Mouse (Mus musculus) neural tube, embryonic 10.5 days (tissue): Measurements from ENCODE around the gene Gabrg3.
"Not testable (repeated sequence)": the region's sequence is repeated elsewhere in the genome, so short reads cannot be mapped to it uniquely, and the experiment has no call there.

ENCODE experiments used
- DNase-seq: peaks from one replicate; pipeline ENCODE4 v3.0.0-alpha.2; 2017; ENCODE audit warnings: low spot score; ENCODE audit errors: extremely low spot score

Gene Gabrg3

GRCm38 (mm10) chr7:57314971-57315370 is 72.0 kb downstream of the Gabrg3 start:
- no peak for DNase-seq

GRCm38 (mm10) chr7:57312018-57312417 is 75.0 kb downstream of the Gabrg3 start:
- no peak for DNase-seq

- no peak for DNase-seq
These were observed 79.7 kb downstream of the Gabrg3 start for GRCm38 (mm10) chr7:57307337-57307736.

DNA sequence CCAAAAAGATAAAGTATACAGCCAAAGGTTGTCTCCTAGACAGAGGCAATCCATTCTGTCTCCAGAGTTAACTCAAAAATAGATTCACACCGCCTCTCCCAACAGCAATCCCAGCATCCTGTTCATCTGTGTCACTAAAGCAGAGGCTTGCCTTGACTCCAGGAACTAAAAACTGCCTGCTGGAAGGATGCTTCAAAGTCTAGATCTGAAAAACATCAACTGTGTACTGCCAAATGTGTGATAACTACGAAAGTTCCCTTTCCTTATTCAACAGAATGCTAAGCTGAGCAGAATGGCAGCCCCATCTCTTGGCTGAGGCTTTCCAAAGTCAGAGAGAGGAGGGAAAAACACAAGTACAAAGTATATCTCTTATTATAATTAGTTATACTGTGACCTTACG is 90.3 kb downstream of the Gabrg3 start:
- no peak for DNase-seq

GRCm38 (mm10) chr7:57294127-57294526 is 92.9 kb downstream of the Gabrg3 start:
- no peak for DNase-seq

- no peak for DNase-seq
These were observed 93.4 kb downstream of the Gabrg3 start for GRCm38 (mm10) chr7:57293564-57293963.

DNA sequence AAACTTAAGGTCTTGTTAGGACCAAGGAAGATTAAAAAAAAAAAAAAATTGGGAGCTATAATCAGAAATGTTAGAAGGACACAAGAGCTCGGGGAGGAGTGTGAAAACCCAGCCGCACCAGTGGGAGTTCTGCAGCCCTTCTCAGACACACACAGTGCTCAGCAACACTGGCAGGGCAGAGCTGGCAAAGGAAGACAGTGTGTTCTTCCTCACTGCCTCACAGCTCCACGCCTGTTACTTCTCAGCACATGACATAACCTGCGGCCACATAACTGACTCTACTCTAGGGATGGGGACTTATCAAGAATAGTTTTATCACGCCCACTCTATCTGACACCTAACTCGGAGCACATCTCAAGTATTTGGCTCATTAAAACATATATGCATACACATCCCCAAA is 103.8 kb downstream of the Gabrg3 start:
- DNase-seq, result no peak

GRCm38 (mm10) chr7:57278841-57279240 is 108.1 kb downstream of the Gabrg3 start:
- DNase-seq, result no peak

DNA sequence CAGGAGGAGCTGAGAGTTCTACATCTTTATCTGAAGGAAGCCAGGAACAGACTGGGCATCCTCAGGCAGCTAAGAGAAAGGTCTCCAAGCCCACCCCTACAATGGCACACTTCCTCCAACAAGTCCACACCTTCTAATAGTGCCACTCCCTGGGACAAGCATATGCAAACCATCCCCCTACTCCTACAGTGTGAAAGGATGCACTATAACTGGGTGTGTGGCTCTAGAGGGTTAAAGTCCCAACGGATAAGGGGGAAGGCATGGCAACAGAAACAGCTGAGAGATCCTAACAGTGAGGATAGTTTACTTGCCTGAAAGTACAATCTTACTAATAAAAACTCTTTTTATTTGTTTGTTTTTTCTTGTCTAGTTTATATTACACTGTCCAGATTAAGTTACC is 126.8 kb downstream of the Gabrg3 start:
- DNase-seq, result no peak

GRCm38 (mm10) chr7:57258893-57259574 is 128.0 kb downstream of the Gabrg3 start:
- DNase-seq, result no peak

DNA sequence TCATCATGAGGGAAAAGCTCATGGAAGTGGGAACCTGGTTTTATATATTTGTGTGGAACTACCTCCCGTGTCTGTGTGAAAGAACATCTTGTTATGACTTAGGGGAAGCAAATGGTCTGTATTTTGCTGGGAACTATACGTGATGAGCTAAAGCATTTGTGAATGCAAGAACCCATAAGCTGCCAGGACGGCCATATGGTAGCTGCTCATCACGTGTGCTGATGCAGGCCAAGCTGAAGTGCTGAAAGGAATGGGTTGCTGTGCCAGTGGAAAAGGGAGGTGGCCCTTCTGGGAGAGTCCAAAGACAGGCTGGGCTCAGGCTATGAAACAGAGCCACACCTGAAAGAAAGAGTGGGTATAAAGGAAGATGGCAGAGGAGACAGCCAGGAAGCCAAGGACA is 143.0 kb downstream of the Gabrg3 start:
- no peak for DNase-seq

GRCm38 (mm10) chr7:57214119-57214518 is 172.9 kb downstream of the Gabrg3 start:
- no peak for DNase-seq

DNA sequence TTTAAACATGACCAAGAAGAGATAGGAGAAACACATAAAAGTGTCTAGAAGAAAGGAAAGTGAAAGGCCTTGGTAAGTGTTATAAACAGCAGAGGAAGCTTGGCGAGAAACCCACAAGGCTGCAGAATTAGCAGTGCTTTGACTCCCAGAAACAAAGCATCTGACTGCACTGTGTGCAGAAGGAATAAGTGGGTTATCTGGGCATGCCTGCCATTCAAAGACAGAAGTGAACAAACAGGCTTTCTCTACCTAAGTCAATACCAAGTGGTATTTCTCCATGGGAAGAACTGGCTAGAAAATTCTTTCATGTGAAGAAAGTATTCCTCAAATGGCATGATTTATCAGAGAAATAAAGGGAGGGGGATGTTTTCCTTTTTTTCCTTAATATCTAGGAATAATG is 201.0 kb downstream of the Gabrg3 start:
- DNase-seq, result no peak

DNA sequence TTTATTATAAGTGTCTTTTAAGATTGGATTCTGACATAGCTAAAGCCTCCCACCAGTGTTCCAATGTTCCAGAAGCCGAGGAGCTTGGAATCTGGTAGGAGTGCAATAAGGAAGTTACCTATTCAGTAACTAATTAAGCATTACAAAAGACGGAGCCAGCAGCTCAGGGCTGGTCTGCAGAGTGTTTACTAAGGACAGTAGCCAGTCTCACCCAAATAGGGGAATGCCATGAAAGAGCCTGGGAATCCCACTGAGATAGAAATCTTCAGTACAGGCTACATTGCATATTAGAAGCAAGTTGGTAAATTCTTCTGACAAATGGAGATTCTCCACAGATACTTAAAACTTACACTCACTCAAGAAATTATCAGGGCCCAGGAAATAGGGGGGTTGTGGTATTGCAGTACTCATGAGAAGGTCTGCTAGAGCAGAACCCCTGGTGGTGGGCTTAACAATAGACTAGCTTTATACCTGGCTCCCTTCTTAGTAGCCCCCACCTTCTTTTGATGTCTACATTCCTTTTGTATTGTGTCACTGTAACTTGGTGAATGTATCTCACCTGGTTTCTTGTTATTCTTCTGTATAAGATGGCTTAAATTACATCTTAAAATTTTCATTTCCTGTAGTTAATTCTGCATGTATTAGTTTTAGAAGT is 211.0 kb downstream of the Gabrg3 start:
- not testable (repeated sequence) for DNase-seq

DNA sequence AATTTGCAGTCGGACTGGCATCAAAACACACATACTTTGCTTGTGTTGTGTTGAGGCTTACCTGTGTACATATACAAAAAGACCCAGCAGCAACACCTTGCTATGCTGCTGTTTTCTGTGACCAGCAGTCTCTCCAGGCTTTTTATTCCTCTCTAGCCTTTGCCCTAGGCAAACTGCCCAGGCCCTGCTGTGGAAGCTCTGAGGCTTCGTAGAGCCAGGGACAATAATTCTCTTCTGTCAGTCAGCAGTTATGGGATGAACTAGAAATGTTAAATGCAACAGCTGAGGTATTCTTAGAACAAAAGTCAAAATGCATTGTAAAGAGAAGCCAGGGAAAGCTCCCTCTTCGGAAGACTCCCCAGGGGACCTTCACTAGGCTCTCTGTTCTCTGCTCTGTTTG is 220.1 kb downstream of the Gabrg3 start:
- no peak for DNase-seq

DNA sequence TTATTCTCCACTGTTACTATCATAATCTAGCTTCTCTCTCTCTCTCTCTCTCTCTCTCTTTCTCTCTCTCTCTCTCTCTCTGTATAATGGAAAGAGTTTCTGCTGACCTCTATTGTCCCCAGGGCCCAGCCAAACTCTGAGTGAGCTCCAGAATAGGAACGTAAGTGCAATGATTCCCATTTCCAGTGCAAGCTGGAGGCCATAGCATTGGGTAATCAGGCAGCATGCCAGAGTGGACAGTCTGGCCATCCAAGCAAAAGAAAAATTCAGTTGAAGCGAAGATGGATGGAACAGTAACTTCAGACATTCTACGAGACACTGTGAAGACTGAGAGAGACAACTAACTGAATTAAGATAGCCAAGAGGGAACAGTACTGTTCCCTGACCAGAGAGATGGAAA is 228.8 kb downstream of the Gabrg3 start:
- no peak for DNase-seq

DNA sequence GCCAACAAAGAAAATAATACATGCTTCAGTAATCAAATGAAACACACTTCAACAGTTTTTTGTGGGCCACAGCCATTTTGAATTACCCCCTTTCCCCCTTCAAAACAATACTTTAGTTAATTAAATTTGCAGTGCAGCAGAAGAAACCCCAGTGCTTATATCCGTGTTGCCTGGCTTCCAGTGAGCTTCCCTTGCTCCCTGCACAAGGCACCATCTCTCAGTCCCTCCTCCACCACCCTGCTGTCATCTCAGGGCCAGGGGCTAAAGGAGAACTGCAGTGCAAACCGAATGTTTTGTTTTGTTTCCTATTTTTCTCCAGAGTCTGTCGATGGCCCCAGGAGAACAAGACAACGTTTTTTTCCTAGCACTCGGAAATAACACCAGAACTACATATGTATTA is 233.2 kb downstream of the Gabrg3 start:
- DNase-seq, result no peak

GRCm38 (mm10) chr7:57150768-57151167 is 236.2 kb downstream of the Gabrg3 start:
- DNase-seq, result no peak

GRCm38 (mm10) chr7:57138072-57138704 is 248.8 kb downstream of the Gabrg3 start:
- DNase-seq, result no peak

- DNase-seq, result no peak
These were observed 254.0 kb downstream of the Gabrg3 start for GRCm38 (mm10) chr7:57133009-57133408.

- DNase-seq, result no peak
These were observed 254.5 kb downstream of the Gabrg3 start for GRCm38 (mm10) chr7:57132471-57132870.

GRCm38 (mm10) chr7:57100065-57100464 is 286.9 kb downstream of the Gabrg3 start:
- no peak for DNase-seq

DNA sequence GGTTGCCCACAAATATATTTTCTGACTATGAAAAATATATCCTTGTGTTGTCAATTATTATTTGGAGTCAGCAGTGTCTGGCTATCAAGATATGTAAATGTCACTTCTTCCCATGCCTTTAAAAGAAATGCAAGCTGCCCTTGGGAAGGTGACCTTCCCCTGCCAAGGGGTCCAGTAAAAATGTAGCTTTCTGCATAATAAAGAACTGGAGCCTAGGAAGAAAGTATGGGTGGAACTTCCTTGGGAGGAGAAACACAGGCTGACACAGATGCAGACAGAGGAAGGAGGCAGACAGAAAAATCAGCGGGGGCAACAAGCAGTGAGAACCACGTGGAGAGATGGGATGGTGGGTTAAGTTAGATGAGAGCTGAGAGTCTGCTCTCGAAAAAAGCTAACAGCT is 304.9 kb downstream of the Gabrg3 start:
- DNase-seq, result no peak
